Mouse (Mus musculus): Measurements from ENCODE around the gene Tec.

Gene Tec

GRCm38 (mm10) chr5:72748659-72749265 is 119.5 kb downstream of the Tec start:
- H3K27me3 ChIP-seq (ENCODE audit: control insufficient read depth, insufficient read depth, low read length, poor library complexity, severe bottlenecking): no peaks in the 10 kb centered on the region
- H3K36me3 ChIP-seq (ENCODE audit: control insufficient read depth, insufficient read depth, low read length, poor library complexity, severe bottlenecking): no peaks in the 10 kb centered on the region
- DNase-seq (ENCODE audit: low read depth, low spot score): no peak

GRCm38 (mm10) chr5:72747384-72747783 is 120.9 kb downstream of the Tec start:
- Histone ChIP-seq H3K36me3 (ENCODE audit: control insufficient read depth, insufficient read depth, low read length, poor library complexity, severe bottlenecking) (no peaks in the 10 kb centered on the region), H3K27me3 (ENCODE audit: control insufficient read depth, insufficient read depth, low read length, poor library complexity, severe bottlenecking) (no peaks in the 10 kb centered on the region)
- DNase-seq (ENCODE audit: low read depth, low spot score): no peak

GRCm38 (mm10) chr5:72746461-72746860 is 121.8 kb downstream of the Tec start:
- Histone ChIP-seq H3K27me3 (ENCODE audit: control insufficient read depth, insufficient read depth, low read length, poor library complexity, severe bottlenecking) (no peaks in the 10 kb centered on the region), H3K36me3 (ENCODE audit: control insufficient read depth, insufficient read depth, low read length, poor library complexity, severe bottlenecking) (no peaks in the 10 kb centered on the region)
- DNase-seq (ENCODE audit: low read depth, low spot score): no peak

DNA sequence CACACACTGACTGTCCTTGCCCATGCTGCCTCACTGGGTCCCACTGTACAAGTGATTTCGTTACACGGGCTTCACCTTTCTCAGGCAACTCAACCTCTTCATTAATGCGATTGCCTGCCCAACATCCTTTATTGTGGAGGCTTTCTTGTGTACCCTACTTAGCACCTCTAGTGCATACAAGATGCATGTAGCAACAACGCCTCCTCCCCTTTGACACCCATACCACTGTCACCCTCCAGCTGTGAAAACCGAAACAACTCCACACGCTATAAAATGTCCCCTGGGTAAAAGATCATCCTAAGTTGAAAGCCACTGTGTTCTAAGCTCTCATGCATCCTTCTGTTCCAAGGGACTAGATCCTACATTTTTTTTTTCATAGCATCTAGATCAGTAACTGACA is 125.2 kb downstream of the Tec start:
- DNase-seq (ENCODE audit: low read depth, low spot score): no peak
- no peaks in the 10 kb centered on the region for H3K27me3 ChIP-seq (ENCODE audit: control insufficient read depth, insufficient read depth, low read length, poor library complexity, severe bottlenecking)

DNA sequence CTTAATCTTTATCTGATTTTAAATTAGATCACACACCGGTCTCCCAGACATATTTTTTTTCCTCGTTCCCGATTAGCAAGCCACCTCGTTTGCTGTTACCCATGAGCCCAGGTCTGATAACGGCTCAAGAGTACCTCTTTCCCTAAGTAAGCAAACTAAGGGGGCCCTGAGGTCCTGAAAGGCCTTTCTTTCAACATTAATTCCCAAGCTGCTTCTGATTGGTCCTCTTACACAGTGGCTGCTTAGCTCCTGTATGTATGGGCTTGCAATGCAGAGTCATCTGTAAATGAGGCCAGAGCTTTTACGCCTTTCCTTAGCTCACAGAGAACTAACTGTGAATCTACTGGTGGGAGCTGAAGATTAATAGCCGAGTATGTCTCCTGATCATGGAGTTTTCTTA is 131.4 kb downstream of the Tec start:
- no peak for DNase-seq (ENCODE audit: low read depth, low spot score)
- no peaks in the 10 kb centered on the region for H3K36me3 ChIP-seq (ENCODE audit: control insufficient read depth, insufficient read depth, low read length, poor library complexity, severe bottlenecking)
- H3K27me3 ChIP-seq (ENCODE audit: control insufficient read depth, insufficient read depth, low read length, poor library complexity, severe bottlenecking): no peaks in the 10 kb centered on the region

More for the DNA sequence above, 125.2 kb downstream of the Tec start:
- H3K36me3 ChIP-seq (ENCODE audit: control insufficient read depth, insufficient read depth, low read length, poor library complexity, severe bottlenecking): no peaks in the 10 kb centered on the region

DNA sequence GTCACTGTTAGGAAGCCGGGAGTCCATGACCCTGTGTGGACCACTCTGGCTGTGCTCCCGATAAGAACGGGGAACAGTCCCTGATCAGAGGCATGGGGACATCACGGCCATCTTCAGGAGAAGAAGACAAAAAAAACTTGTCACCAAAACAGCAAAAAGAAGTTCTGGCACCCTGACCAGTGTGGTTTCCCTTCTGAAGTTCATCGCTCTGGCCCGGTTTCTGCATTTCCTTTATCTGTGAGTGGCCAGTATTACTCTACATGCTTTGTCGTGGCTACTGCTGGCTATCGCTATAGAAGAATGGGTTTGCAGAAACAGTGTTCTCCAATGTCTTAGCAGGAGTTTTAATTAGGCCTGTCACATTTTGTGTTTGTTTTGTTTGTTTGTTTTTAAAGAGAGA is 131.8 kb downstream of the Tec start:
- Histone ChIP-seq H3K36me3 (ENCODE audit: control insufficient read depth, insufficient read depth, low read length, poor library complexity, severe bottlenecking) (no peaks in the 10 kb centered on the region), H3K27me3 (ENCODE audit: control insufficient read depth, insufficient read depth, low read length, poor library complexity, severe bottlenecking) (no peaks in the 10 kb centered on the region)
- DNase-seq (ENCODE audit: low read depth, low spot score): no peak

GRCm38 (mm10) chr5:72735763-72736162 is 132.5 kb downstream of the Tec start:
- DNase-seq (ENCODE audit: low read depth, low spot score): no peak
- no peaks in the 10 kb centered on the region for H3K36me3 ChIP-seq (ENCODE audit: control insufficient read depth, insufficient read depth, low read length, poor library complexity, severe bottlenecking)

DNA sequence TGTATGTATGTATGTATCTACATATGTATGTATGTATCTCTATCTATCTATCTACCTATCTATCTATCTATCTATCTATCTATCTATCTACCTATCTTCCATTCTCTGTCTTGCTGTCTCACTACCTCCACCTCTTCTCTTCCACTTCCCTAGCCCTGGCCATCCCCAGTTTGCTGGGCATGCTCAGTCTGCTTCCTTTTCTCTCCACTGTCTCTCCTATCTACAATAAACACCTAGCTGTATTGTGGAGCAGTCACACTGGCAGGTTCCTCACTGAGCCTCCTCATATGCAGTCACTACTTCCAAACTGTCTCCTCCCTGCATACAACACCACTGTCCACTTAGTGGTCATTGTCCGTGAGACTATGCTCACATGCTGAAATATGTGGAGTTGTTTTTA is 135.4 kb downstream of the Tec start:
- Histone ChIP-seq H3K36me3 (ENCODE audit: control insufficient read depth, insufficient read depth, low read length, poor library complexity, severe bottlenecking) (no peaks in the 10 kb centered on the region), H3K27me3 (ENCODE audit: control insufficient read depth, insufficient read depth, low read length, poor library complexity, severe bottlenecking) (no peaks in the 10 kb centered on the region)
- no peak for DNase-seq (ENCODE audit: low read depth, low spot score)

More at GRCm38 (mm10) chr5:72735763-72736162, 132.5 kb downstream of the Tec start:
- no peaks in the 10 kb centered on the region for H3K27me3 ChIP-seq (ENCODE audit: control insufficient read depth, insufficient read depth, low read length, poor library complexity, severe bottlenecking)

- H3K36me3 ChIP-seq (ENCODE audit: control insufficient read depth, insufficient read depth, low read length, poor library complexity, severe bottlenecking): no peaks in the 10 kb centered on the region
- no peak for DNase-seq (ENCODE audit: low read depth, low spot score)
- H3K27me3 ChIP-seq (ENCODE audit: control insufficient read depth, insufficient read depth, low read length, poor library complexity, severe bottlenecking): no peaks in the 10 kb centered on the region
Measured at GRCm38 (mm10) chr5:72725404-72725803, 142.9 kb downstream of the Tec start.

DNA sequence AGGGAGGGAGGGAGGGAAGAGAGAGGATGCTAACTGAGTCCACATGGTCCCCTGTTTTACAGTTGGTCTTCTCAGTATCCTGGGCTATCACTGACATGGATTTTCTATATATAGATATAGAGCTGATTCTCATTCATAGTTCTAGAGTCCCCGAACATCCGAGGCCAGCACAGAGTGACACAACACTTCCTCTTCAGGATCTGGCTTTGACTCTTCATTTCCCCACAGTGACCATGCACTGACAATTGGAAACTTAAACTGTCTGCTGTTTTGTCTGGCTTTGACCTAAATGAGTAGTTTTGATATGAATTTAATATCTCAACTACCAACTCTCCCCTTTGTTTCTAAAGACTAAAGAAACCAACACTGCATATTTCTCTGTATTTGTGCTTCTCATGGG is 144.9 kb downstream of the Tec start:
- no peaks in the 10 kb centered on the region for H3K36me3 ChIP-seq (ENCODE audit: control insufficient read depth, insufficient read depth, low read length, poor library complexity, severe bottlenecking)
- DNase-seq (ENCODE audit: low read depth, low spot score): no peak
- no peaks in the 10 kb centered on the region for H3K27me3 ChIP-seq (ENCODE audit: control insufficient read depth, insufficient read depth, low read length, poor library complexity, severe bottlenecking)

GRCm38 (mm10) chr5:72720587-72720986 is 147.7 kb downstream of the Tec start:
- no peaks in the 10 kb centered on the region for H3K36me3 ChIP-seq (ENCODE audit: control insufficient read depth, insufficient read depth, low read length, poor library complexity, severe bottlenecking)
- no peaks in the 10 kb centered on the region for H3K27me3 ChIP-seq (ENCODE audit: control insufficient read depth, insufficient read depth, low read length, poor library complexity, severe bottlenecking)
- peak; percentile 36 for DNase-seq (ENCODE audit: low read depth, low spot score)

DNA sequence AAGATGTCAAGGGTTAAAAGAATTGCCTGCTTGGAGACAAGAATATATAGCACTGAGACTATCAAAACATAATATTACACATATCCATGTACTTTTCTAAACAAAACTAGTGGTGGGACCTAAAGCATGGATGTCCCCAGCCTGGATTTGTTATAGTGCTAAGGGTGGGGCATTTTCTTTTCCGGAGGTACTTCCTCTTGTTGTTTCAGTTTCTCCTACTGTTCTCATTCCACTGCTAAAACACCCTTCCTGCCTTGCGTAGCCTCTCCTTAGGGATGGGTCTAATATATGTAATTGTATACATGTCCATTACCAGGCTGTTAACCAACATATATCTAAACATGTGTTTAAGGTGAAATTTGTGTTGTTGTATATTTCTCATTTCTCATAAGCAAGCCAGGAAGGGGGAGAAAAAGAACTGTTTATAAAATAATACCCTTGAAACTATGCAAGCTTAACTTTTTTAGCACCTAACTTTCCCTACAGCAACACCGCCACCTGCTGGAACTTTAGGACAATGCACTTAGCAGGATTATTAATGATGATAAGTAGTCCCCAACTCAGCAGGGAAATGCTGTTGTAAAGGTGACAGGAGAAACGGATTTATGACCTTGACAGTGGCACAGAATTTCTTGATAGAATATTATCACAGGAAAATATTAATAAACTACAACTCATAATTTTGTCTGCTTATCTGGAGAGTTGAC is 157.6 kb downstream of the Tec start:
- DNase-seq (ENCODE audit: low read depth, low spot score): peak; percentile 76
- no peaks in the 10 kb centered on the region for H3K36me3 ChIP-seq (ENCODE audit: control insufficient read depth, insufficient read depth, low read length, poor library complexity, severe bottlenecking)
- no peaks in the 10 kb centered on the region for H3K27me3 ChIP-seq (ENCODE audit: control insufficient read depth, insufficient read depth, low read length, poor library complexity, severe bottlenecking)

- DNase-seq (ENCODE audit: low read depth, low spot score): no peak
- H3K36me3 ChIP-seq (ENCODE audit: control insufficient read depth, insufficient read depth, low read length, poor library complexity, severe bottlenecking): no peaks in the 10 kb centered on the region
- no peaks in the 10 kb centered on the region for H3K27me3 ChIP-seq (ENCODE audit: control insufficient read depth, insufficient read depth, low read length, poor library complexity, severe bottlenecking)
Measured at GRCm38 (mm10) chr5:72709976-72710375, 158.3 kb downstream of the Tec start.

DNA sequence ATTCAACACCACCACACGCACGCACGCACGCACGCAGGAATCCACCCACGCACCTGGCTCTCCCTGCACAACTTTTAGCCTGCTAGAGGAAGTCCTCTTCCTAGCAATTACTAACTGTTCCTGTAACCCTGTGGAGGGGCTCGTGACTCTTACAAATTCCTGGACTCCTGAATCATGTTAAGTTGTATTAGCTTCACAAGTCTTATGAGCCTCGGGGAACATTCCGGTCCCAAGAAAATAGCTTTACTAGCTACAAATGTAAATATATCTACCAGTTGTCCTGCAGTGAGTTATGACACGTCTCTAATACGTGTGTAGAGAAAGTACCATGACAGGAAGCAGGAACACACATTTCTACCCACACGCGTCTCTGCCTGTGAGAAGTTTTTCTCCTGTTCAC is 158.8 kb downstream of the Tec start:
- DNase-seq (ENCODE audit: low read depth, low spot score): no peak
- Histone ChIP-seq H3K27me3 (ENCODE audit: control insufficient read depth, insufficient read depth, low read length, poor library complexity, severe bottlenecking) (no peaks in the 10 kb centered on the region), H3K36me3 (ENCODE audit: control insufficient read depth, insufficient read depth, low read length, poor library complexity, severe bottlenecking) (no peaks in the 10 kb centered on the region)

DNA sequence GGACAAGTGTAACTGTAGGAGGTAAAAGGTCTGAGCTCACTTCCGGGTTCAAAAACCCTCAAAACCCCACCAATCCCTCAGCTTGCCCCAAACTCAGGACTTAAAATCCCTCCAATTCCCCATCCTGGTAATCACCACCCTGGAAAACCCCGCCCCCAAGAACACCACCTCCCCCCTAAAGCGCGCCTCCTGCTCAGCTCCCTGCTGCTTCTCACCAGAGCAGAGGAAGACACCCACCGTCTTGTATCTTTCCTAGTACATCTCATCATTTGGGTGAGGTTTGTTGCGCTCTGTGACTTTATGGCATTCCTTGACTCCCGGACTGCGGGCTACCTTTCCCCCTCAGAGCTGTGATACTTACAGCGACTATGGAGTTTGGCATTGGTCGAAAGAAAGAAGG is 161.6 kb downstream of the Tec start:
- no peaks in the 10 kb centered on the region for H3K36me3 ChIP-seq (ENCODE audit: control insufficient read depth, insufficient read depth, low read length, poor library complexity, severe bottlenecking)
- H3K27me3 ChIP-seq (ENCODE audit: control insufficient read depth, insufficient read depth, low read length, poor library complexity, severe bottlenecking): no peaks in the 10 kb centered on the region
- DNase-seq (ENCODE audit: low read depth, low spot score): no peak

GRCm38 (mm10) chr5:72706095-72706494 is 162.2 kb downstream of the Tec start:
- DNase-seq (ENCODE audit: low read depth, low spot score): no peak
- Histone ChIP-seq H3K36me3 (ENCODE audit: control insufficient read depth, insufficient read depth, low read length, poor library complexity, severe bottlenecking) (no peaks in the 10 kb centered on the region), H3K27me3 (ENCODE audit: control insufficient read depth, insufficient read depth, low read length, poor library complexity, severe bottlenecking) (no peaks in the 10 kb centered on the region)

Data from splenic B cell, adult 2 months (primary cell).